Mouse (Mus musculus) neural tube, embryonic 13.5 days (tissue): Measurements from ENCODE around the gene Tpm1. TPM values are rescaled to one million over a fixed set of nuclear protein-coding genes. Genes with fewer than 3 reads are reported as not detected.
A peak's percentile ranks its signal among the peaks of the same experiment; 100 is the strongest.

Source experiments
- ATAC-seq: fragments of 200-750 bp; cut with Nextera tagmentation; 2 replicates; pipeline ENCODE4 v1.8.0; 2017; ENCODE audit warnings: low read depth, mild to moderate bottlenecking, moderate TSS enrichment, moderate library complexity
- H3K27ac ChIP-seq: fragments of 300-500 bp; sonication (generic); replicated peaks from 2 replicates; pipeline ENCODE4 v1.5.1; 2015; ENCODE audit warnings: moderate library complexity, mild to moderate bottlenecking, inconsistent platforms
- H3K27me3 ChIP-seq: fragments of 300-500 bp; sonication (generic); 2 replicates; pipeline ENCODE4 v1.6.1; 2015; ENCODE audit warnings: mild to moderate bottlenecking, inconsistent platforms
- H3K36me3 ChIP-seq: fragments of 300-500 bp; sonication (generic); 2 replicates; pipeline ENCODE4 v1.6.1; 2015; ENCODE audit warnings: mild to moderate bottlenecking, inconsistent platforms
- H3K4me1 ChIP-seq: fragments of 300-500 bp; sonication (generic); replicated peaks from 2 replicates; pipeline ENCODE4 v1.6.1; 2015; ENCODE audit warnings: inconsistent platforms
- H3K4me2 ChIP-seq: fragments of 300-500 bp; sonication (generic); 2 replicates; pipeline ENCODE4 v1.6.1; 2015; ENCODE audit warnings: inconsistent platforms, mild to moderate bottlenecking, moderate library complexity
- H3K4me3 ChIP-seq: fragments of 300-500 bp; sonication (generic); 2 replicates; pipeline ENCODE4 v1.5.1; 2015; ENCODE audit warnings: mild to moderate bottlenecking, inconsistent platforms
- H3K9ac ChIP-seq: fragments of 300-500 bp; sonication (generic); 2 replicates; pipeline ENCODE4 v1.6.1; 2015; ENCODE audit warnings: moderate library complexity, mild to moderate bottlenecking, inconsistent platforms
- H3K9me3 ChIP-seq: fragments of 300-500 bp; sonication (generic); 2 replicates; pipeline ENCODE4 v1.6.1; 2016; ENCODE audit warnings: inconsistent platforms
- WGBS: fragments of 180-500 bp; shearing (Covaris S2); methylation state at CpG from one replicate; pipeline ENCODE4 v1.1.7; 2015; 5-methylcytosine and 5-hydroxymethylcytosine counted together
- polyA plus RNA-seq: library from polyadenylated mRNA; unstranded; fragments of >200 nt; fragmentation: Nextera tagmentation; extraction: Ambion mirVana; gene quantifications from 2 replicates; pipeline ENCODE4 v1.2.1, GENCODE M21; 2015

The Tpm1 gene
- polyA plus RNA-seq, 1 experiment from 2014 or later, result 209 TPM

DNA sequence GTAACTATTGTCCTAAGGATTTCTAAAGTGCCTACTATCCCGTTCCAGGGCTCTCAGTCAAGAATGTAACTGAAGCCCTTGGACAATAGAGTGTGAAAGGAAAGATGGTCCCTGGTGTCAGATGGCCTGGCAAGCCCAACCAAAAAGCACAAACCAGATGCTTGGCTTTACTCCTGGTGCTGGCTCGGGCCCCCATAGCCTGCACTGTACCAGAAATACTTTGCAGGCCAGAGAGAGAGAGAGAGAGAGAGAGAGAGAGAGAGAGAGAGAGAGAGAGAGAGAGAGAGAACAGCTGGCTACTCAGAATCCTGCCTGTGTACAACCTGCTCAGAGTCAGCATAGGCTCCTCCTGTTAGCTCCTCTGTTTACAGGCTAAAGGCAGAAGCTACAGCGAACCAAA, 36.7 kb downstream of the Tpm1 start:
- Histone ChIP-seq H3K4me1 (peaks cover 6% of the 10 kb centered on the region; the same call in 1 of the 2 replicates), H3K9ac (0 out of 2 replicates have a peak overlapping the region, but pooled peaks have one; percentile 2), H3K4me3 (no peak overlapping the region), H3K27me3 (no peaks in the 10 kb centered on the region), H3K27ac (no peak overlapping the region), H3K36me3 (no peaks in the 10 kb centered on the region), H3K9me3 (no peaks in the 10 kb centered on the region), H3K4me2 (no peak overlapping the region)
- 42% methylated on average over 3 of the region's 3 CpGs for WGBS
- no peak for ATAC-seq

DNA sequence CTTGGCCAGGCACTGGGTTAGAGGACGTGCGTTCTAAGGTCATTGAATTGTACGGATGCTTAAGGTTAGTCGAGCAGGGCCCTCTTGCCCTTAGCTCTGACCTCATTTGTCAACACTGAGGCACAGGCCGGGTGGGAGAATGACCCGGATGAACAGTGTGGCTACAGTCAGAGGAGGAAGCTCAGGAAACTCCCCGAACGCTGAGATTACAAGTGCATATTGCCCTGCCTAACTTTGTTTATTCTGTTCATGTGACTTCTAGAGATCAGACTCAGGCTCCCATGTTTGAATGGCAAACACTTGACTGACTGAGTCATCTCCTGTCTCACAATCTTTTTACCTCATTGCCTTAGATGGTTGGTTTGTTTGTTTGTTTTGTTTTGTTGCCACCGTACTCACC, 37.7 kb downstream of the Tpm1 start:
- Histone ChIP-seq H3K9ac (no peak overlapping the region), H3K36me3 (no peaks in the 10 kb centered on the region), H3K4me3 (no peak overlapping the region), H3K4me2 (no peak overlapping the region), H3K4me1 (peaks cover 6% of the 10 kb centered on the region; the same call in 1 of the 2 replicates), H3K27ac (no peak overlapping the region), H3K9me3 (no peaks in the 10 kb centered on the region), H3K27me3 (no peaks in the 10 kb centered on the region)
- ATAC-seq, result no peak
- 77% methylated on average over 9 of the region's 9 CpGs for WGBS

DNA sequence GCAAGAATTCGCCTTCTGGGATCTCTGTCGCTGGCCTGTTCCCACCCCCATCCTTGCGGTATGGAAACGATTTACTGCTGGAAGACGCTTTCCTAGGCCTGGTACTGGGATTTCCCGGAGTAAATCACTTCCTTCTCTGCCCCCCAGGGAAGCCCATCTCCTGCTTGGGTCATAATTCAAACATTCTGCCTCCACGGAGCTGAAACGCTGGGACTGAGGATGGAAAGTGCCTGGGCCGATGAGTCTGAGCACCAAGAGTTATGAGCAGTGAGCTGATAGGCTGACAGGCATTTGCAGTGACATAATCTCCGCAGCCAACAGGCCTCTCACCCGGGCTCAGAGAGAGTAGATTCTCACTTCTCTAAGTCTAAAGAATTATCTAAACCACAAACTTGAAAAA, 40.4 kb downstream of the Tpm1 start:
- ATAC-seq, result no peak; the same call in 1 of the 2 replicates
- WGBS, result 23% methylated on average over 11 of the region's 11 CpGs
- Histone ChIP-seq H3K27me3 (no peaks in the 10 kb centered on the region), H3K9ac (no peak overlapping the region), H3K27ac (peak overlapping the region; percentile 25; the same call in 1 of the 2 replicates), H3K4me2 (no peak overlapping the region), H3K4me1 (peaks cover 16% of the 10 kb centered on the region; the same call in 1 of the 2 replicates), H3K9me3 (no peaks in the 10 kb centered on the region), H3K4me3 (no peak overlapping the region), H3K36me3 (no peaks in the 10 kb centered on the region)

DNA sequence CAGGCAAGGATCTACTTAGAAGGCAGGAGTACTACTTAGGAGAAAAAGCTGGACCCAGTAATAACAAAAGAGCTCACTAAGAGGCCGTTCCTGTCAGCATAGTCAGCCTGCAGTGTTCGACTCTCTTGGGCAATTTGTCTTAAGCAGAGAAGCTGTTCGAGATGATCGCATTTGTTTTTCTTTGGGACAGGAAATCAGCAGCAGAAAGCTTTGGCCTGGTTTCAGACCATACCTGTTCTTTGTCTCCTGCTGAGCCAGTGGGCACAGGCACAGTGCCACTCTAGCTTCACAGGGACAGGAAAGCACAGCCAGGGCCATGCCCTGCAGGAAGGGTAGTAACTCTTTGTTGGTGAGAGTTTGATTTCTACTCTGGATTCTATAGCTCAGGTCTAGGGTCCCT, 42.8 kb downstream of the Tpm1 start:
- no peak for ATAC-seq
- WGBS, result 83% methylated on average over 4 of the region's 4 CpGs
- no peaks in the 10 kb centered on the region for H3K27me3 ChIP-seq
- H3K4me2 ChIP-seq, result no peak overlapping the region
- no peak overlapping the region for H3K9ac ChIP-seq
- H3K27ac ChIP-seq, result no peak overlapping the region
- H3K4me3 ChIP-seq, result no peak overlapping the region
- H3K4me1 ChIP-seq, result peaks cover 16% of the 10 kb centered on the region; the same call in 1 of the 2 replicates
- no peaks in the 10 kb centered on the region for H3K9me3 ChIP-seq
- no peaks in the 10 kb centered on the region for H3K36me3 ChIP-seq

DNA sequence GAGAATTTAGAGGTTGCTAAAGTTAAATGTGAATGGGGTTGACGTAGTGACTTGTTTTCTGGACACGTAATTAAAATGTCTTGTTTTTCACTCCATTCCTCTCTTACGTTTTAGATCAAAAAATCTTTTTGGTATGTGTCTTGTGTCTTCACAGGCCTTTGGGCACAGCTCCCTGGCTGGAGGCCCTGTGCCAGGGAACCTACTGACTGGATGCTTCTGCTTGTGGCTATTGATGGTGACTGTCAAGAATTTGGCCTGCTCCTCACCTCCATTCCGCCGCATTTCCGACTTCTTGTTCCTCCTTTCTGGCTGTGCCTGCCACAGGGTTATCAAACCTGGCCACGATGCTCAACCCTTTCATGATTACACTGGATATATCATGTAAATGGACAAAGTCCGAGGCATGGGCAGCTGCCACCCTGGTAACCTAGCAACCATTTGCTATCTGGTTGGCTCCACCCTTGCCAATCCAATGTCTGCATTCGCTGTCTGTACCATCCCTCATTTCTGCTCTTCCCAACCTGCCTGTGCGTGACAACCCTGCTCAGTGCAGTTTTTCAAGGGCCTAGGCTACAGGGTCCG, 44.0 kb downstream of the Tpm1 start:
- no peak overlapping the region for H3K9ac ChIP-seq
- H3K36me3 ChIP-seq, result no peaks in the 10 kb centered on the region
- 75% methylated on average over 11 of the region's 11 CpGs for WGBS
- H3K4me3 ChIP-seq, result no peak overlapping the region
- H3K4me2 ChIP-seq, result no peak overlapping the region
- no peak overlapping the region for H3K27ac ChIP-seq
- H3K9me3 ChIP-seq, result no peaks in the 10 kb centered on the region
- H3K27me3 ChIP-seq, result no peaks in the 10 kb centered on the region
- ATAC-seq, result no peak
- peaks cover 16% of the 10 kb centered on the region; the same call in 1 of the 2 replicates for H3K4me1 ChIP-seq

DNA sequence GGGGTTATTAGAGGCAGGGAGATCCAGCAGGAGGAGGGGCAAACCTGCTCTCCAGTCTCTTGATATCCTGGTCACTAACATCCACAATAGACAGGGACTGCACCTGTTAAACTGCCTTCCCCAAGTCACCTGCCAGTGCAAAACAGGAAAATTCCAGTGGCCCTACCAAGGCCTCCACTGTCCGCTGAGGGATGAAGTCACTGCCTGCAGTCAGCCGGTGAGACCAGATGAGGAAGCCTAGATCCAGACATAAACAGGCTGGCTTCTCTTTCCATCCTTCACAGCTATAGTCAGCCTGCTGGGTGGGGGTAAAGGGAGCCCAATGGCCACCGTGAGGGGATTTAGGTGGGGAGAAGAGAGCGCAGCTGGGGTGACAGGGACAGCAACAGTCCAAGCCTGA, 45.5 kb downstream of the Tpm1 start:
- Histone ChIP-seq H3K27ac (no peak overlapping the region), H3K36me3 (no peaks in the 10 kb centered on the region), H3K27me3 (no peaks in the 10 kb centered on the region), H3K4me1 (peaks cover 14% of the 10 kb centered on the region; the same call in 1 of the 2 replicates), H3K4me2 (no peak overlapping the region), H3K9ac (no peak overlapping the region), H3K9me3 (no peaks in the 10 kb centered on the region), H3K4me3 (no peak overlapping the region)
- no peak for ATAC-seq
- 59% methylated on average over 4 of the region's 4 CpGs for WGBS

DNA sequence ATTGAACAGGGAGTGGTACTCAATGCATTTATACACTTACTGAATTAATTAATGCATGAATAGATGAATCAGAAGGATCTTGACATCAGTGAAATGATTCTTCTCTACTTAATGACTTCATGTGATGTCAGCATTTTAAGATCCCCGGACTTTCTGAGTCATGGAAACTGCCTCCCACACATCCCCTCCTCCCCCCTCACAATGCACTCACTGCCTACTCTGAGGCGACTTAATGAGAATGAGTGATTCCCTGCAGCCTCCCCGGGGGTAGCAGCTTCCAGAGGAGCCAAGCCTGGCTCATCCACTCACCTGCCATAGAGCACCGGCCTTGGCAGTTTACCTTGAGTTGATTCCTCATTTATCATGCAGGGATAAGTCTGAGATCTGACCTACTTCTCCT, 46.0 kb downstream of the Tpm1 start:
- no peaks in the 10 kb centered on the region for H3K27me3 ChIP-seq
- ATAC-seq, result no peak
- no peak overlapping the region for H3K4me2 ChIP-seq
- H3K27ac ChIP-seq, result no peak overlapping the region
- H3K9ac ChIP-seq, result no peak overlapping the region
- H3K36me3 ChIP-seq, result no peaks in the 10 kb centered on the region
- H3K4me3 ChIP-seq, result no peak overlapping the region
- 33% methylated on average over 4 of the region's 4 CpGs for WGBS
- peaks cover 10% of the 10 kb centered on the region; the same call in 1 of the 2 replicates for H3K4me1 ChIP-seq
- no peaks in the 10 kb centered on the region for H3K9me3 ChIP-seq

DNA sequence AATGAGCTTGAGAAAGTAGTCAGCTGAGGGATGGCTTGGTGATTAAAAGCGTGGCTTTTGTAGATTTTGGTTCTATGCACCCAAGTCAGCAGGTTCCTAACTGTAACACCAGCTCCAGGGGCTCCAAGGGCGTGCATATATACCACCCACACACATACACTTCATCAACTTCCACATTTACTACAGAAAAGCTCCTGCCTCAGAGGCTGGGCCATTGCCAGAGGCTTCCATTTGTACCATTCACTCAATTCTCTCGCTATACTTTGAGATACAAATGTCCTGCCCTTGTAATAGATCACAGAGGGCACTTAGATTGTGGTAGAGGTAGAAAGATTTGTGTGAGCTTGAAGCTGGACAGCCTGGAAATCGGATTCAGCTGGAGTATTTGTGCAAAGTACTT, 47.7 kb downstream of the Tpm1 start:
- Histone ChIP-seq H3K4me2 (no peak overlapping the region), H3K4me1 (peaks cover 10% of the 10 kb centered on the region; the same call in 1 of the 2 replicates), H3K9me3 (no peaks in the 10 kb centered on the region), H3K27ac (no peak overlapping the region), H3K4me3 (no peak overlapping the region), H3K36me3 (no peaks in the 10 kb centered on the region), H3K9ac (no peak overlapping the region), H3K27me3 (no peaks in the 10 kb centered on the region)
- WGBS, result 77% methylated on average over 4 of the region's 4 CpGs
- ATAC-seq, result no peak

DNA sequence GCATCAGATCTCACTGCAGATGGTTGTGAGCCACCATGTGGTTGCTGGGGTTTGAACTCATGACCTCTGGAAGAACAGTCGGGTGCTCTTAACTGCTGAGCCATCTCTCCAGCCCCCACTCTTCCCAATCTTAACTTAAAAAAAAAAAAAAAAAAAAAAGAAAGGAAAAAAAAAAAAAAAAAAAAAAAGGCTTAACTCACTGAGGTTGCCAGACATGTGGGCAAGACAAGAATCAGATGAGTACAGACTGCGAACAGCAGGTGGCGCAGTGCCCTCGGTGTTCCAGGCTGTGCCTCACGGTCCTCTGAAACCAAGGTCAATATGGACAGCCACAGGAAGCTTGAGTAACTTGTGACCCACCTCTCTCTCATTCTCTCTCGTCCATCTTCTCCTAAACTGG, 48.2 kb downstream of the Tpm1 start:
- Histone ChIP-seq H3K36me3 (no peaks in the 10 kb centered on the region), H3K9me3 (no peaks in the 10 kb centered on the region), H3K27ac (no peak overlapping the region), H3K4me3 (no peak overlapping the region), H3K9ac (no peak overlapping the region), H3K4me2 (no peak overlapping the region), H3K4me1 (peaks cover 10% of the 10 kb centered on the region; the same call in 1 of the 2 replicates), H3K27me3 (no peaks in the 10 kb centered on the region)
- WGBS, result 6% methylated on average over 6 of the region's 6 CpGs
- peak; percentile 53; the same call in 1 of the 2 replicates for ATAC-seq

DNA sequence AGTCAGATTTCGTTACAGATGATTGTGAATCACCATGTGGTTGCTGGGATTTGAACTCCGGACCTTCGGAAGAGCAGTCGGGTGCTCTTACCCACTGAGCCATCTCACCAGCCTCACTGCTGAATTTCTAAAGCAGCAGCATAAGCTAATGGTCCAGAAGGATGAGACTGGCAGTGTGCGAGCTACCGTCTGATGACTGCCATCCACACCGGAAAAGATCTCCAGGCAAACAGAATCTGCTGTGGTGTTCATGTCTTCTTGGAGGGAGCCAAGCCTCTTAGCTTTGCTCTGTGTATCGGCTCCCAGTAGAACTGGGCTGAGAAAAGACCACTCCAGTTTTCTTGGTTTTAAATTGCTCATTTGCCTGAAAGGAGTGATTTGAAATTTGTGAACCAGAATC, 49.5 kb downstream of the Tpm1 start:
- WGBS, result 92% methylated on average over 8 of the region's 8 CpGs
- Histone ChIP-seq H3K9ac (no peak overlapping the region), H3K27ac (no peak overlapping the region), H3K36me3 (no peaks in the 10 kb centered on the region), H3K4me3 (no peak overlapping the region), H3K9me3 (no peaks in the 10 kb centered on the region), H3K4me1 (no peaks in the 10 kb centered on the region), H3K4me2 (no peak overlapping the region), H3K27me3 (no peaks in the 10 kb centered on the region)
- no peak for ATAC-seq

DNA sequence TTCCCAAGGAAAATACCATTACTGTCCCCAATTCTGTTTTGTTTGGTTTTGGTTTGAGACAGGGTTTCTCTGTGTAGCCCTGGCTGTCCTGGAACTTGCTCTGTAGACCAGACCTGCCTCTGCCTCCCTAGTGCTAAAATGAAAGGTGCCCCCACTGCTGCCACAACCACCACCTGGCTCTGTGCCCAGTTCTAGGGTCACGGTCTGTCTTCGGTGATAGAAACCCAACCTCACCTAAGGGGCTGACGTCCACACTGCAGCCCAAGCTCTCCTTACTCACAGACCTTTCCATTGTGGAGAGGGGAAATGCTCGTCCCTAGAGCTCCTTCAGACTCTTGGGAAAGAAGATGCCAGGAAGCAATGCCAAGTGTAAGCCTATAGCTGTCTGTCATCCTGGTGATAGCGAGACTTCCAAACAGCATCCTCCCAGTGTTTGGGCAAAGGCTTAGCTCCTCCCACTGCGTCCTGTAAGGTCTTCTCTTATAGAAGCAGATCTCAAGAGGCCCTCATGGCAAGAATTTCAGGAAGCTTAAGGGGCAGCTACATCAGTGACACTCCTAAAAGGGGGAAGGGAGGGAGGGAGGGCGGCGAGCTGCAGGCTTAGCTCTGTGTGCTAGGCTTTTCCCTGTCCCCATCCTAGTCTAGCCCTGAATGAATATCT, 57.3 kb downstream of the Tpm1 start:
- no peak overlapping the region for H3K4me2 ChIP-seq
- H3K4me1 ChIP-seq, result peaks cover 17% of the 10 kb centered on the region
- WGBS, result 85% methylated on average over 8 of the region's 8 CpGs
- H3K27me3 ChIP-seq, result no peaks in the 10 kb centered on the region
- H3K27ac ChIP-seq, result no peak overlapping the region
- H3K36me3 ChIP-seq, result no peaks in the 10 kb centered on the region
- ATAC-seq, result no peak
- H3K4me3 ChIP-seq, result no peak overlapping the region
- H3K9ac ChIP-seq, result no peak overlapping the region
- no peaks in the 10 kb centered on the region for H3K9me3 ChIP-seq

DNA sequence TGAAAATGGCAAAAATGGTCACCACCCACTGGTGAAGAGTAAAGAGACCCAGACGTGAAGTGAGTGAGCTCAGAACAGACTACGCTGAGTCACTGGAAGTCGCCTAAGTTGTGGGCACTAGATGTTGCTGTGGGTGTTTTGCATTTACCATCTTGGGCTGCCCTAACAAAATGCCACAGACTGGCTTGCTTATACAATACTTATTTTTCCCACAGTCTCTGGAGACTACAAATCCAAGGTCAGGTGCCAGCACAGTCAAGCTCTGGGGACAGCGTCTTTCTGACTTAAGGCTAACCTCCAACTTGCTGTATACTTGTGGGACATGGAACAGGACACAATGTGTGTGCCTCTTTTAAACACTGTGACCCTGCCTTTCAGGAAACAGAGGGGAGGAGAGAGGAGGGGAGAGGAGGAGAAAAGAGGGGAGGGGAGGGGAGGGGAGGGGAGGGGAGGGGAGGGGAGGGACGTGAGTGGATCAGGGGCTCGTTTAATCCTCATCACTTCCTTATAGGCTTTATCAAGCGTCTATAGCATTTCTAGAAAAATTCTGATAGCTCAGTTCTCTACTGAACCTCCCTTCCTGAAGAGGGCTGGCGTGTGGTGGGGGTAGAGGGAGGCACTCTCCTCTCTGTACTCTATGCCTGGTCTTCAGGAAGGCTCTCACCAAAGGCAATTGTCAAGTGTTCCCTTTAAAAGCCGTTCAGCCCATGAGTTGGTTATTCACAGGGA, 58.0 kb downstream of the Tpm1 start:
- H3K27ac ChIP-seq, result no peak overlapping the region
- H3K4me2 ChIP-seq, result no peak overlapping the region
- no peak overlapping the region for H3K9ac ChIP-seq
- H3K9me3 ChIP-seq, result no peaks in the 10 kb centered on the region
- no peak overlapping the region for H3K4me3 ChIP-seq
- ATAC-seq, result no peak
- no peaks in the 10 kb centered on the region for H3K36me3 ChIP-seq
- H3K27me3 ChIP-seq, result no peaks in the 10 kb centered on the region
- peaks cover 17% of the 10 kb centered on the region for H3K4me1 ChIP-seq
- 64% methylated on average over 8 of the region's 9 CpGs for WGBS
